Mouse (Mus musculus) midbrain, postnatal 0 days (tissue): ENCODE results near the gene Acbd7. TPM values are rescaled to one million over a fixed set of nuclear protein-coding genes. Genes with fewer than 3 reads are reported as not detected.

ENCODE experiments used
- ATAC-seq: fragments of 200-750 bp; cut with Nextera tagmentation; 2 replicates; pipeline ENCODE4 v1.8.0; 2017; ENCODE audit warnings: moderate number of reproducible peaks, mild to moderate bottlenecking, moderate TSS enrichment, moderate library complexity; ENCODE audit not compliant: low FRiP score
- DNase-seq: peaks from one replicate; pipeline ENCODE4 v3.0.0-alpha.2; 2015; ENCODE audit warnings: low spot score
- H3K27ac ChIP-seq: fragments of 300-500 bp; sonication (generic); 2 replicates; pipeline ENCODE4 v1.5.1; 2014; ENCODE audit warnings: low read depth, mild to moderate bottlenecking, low read length, mixed read lengths
- H3K27me3 ChIP-seq: fragments of 300-500 bp; sonication (generic); 2 replicates; pipeline ENCODE4 v1.6.1; 2014; ENCODE audit warnings: low read length, control low read depth, mixed read lengths; ENCODE audit not compliant: insufficient read depth
- H3K36me3 ChIP-seq: fragments of 300-500 bp; sonication (generic); 2 replicates; pipeline ENCODE4 v1.6.1; 2014; ENCODE audit warnings: low read length, control low read depth, mixed read lengths; ENCODE audit not compliant: insufficient read depth
- H3K4me1 ChIP-seq: fragments of 300-500 bp; sonication (generic); 2 replicates; pipeline ENCODE4 v1.6.1; 2014; ENCODE audit warnings: mild to moderate bottlenecking, control low read depth, antibody characterized with exemption, low read length, mixed read lengths; ENCODE audit not compliant: insufficient read depth
- H3K4me2 ChIP-seq: fragments of 300-500 bp; sonication (generic); 2 replicates; pipeline ENCODE4 v1.6.1; 2014; ENCODE audit warnings: low read depth, mild to moderate bottlenecking, low read length, mixed read lengths; ENCODE audit not compliant: poor library complexity, severe bottlenecking
- H3K4me3 ChIP-seq: fragments of 300-500 bp; sonication (generic); 2 replicates; pipeline ENCODE4 v1.5.1; 2014; ENCODE audit warnings: low read depth, mild to moderate bottlenecking, low read length, moderate library complexity
- H3K9ac ChIP-seq: fragments of 300-500 bp; sonication (generic); replicated peaks from 2 replicates; pipeline ENCODE4 v1.6.1; 2014; ENCODE audit warnings: mild to moderate bottlenecking, low read length, moderate library complexity, mixed read lengths; ENCODE audit not compliant: poor library complexity, severe bottlenecking
- H3K9me3 ChIP-seq: fragments of 300-500 bp; sonication (generic); 2 replicates; pipeline ENCODE4 v1.6.1; 2016; ENCODE audit warnings: low read length, control low read depth
- CTCF ChIP-seq: IDR thresholded peaks from 2 replicates; pipeline ENCODE4 v1.5.1; 2016; ENCODE audit warnings: antibody characterized with exemption, mild to moderate bottlenecking
- WGBS: fragments of 180-500 bp; shearing (Covaris S2); extraction: QIAGEN DNeasy Blood & Tissue Kit; methylation state at CpG from one replicate; pipeline ENCODE4 v1.1.7; 2014; 5-methylcytosine and 5-hydroxymethylcytosine counted together
- polyA plus RNA-seq: library from polyadenylated mRNA; unstranded; fragments of >200 nt; fragmentation: Nextera tagmentation; extraction: Ambion mirVana; gene quantifications from 2 replicates; pipeline ENCODE4 v1.2.1, GENCODE M21; 2015
- total RNA-seq: library from RNA; depleted of rRNA; stranded (reverse); fragments of >200 nt; gene quantifications from 2 replicates; pipeline ENCODE4 v1.2.3, GENCODE M21; 2014; rRNA removed

The Acbd7 gene
- total and polyA plus RNA-seq, 2 experiments from 2014 or later, result 1.5 to 10.5 TPM

- H3K4me3 ChIP-seq, result no peak overlapping the region
- no peak overlapping the region for H3K9ac ChIP-seq
- H3K4me2 ChIP-seq, result no peak overlapping the region
- no peak overlapping the region for H3K27ac ChIP-seq
- no peaks in the 10 kb centered on the region for H3K4me1 ChIP-seq
- no peaks in the 10 kb centered on the region for H3K27me3 ChIP-seq
- no peak for ATAC-seq
- no peaks in the 10 kb centered on the region for H3K36me3 ChIP-seq
- no peak for TF ChIP-seq CTCF
- DNase-seq, result no peak
- H3K9me3 ChIP-seq, result no peaks in the 10 kb centered on the region
- 79% methylated on average over 3 of the region's 3 CpGs for WGBS
Measured at GRCm38 (mm10) chr2:3356311-3356710, 20.3 kb downstream of the Acbd7 start.

- Histone ChIP-seq H3K4me3 (no peak overlapping the region), H3K27me3 (no peaks in the 10 kb centered on the region), H3K36me3 (no peaks in the 10 kb centered on the region), H3K4me2 (no peak overlapping the region), H3K9me3 (no peaks in the 10 kb centered on the region), H3K4me1 (no peaks in the 10 kb centered on the region), H3K27ac (no peak overlapping the region), H3K9ac (no peak overlapping the region)
- DNase-seq (no peak), ATAC-seq (no peak)
- 77% methylated on average over 3 of the region's 3 CpGs for WGBS
- no peak for TF ChIP-seq CTCF
Measured at GRCm38 (mm10) chr2:3357887-3358286, 21.9 kb downstream of the Acbd7 start.

- WGBS, result 87% methylated on average over 3 of the region's 3 CpGs
- Histone ChIP-seq H3K27me3 (no peaks in the 10 kb centered on the region), H3K27ac (no peak overlapping the region), H3K4me2 (no peak overlapping the region), H3K9me3 (no peaks in the 10 kb centered on the region), H3K36me3 (no peaks in the 10 kb centered on the region), H3K9ac (no peak overlapping the region), H3K4me3 (no peak overlapping the region), H3K4me1 (no peaks in the 10 kb centered on the region)
- DNase-seq, result no peak
- TF ChIP-seq CTCF, result no peak
- no peak for ATAC-seq
Measured at GRCm38 (mm10) chr2:3361067-3361466, 25.1 kb downstream of the Acbd7 start.

GRCm38 (mm10) chr2:3365127-3365526 is 29.2 kb downstream of the Acbd7 start:
- Histone ChIP-seq H3K27me3 (no peaks in the 10 kb centered on the region), H3K4me2 (no peak overlapping the region), H3K9me3 (no peaks in the 10 kb centered on the region), H3K4me3 (no peak overlapping the region), H3K9ac (no peak overlapping the region), H3K4me1 (no peaks in the 10 kb centered on the region), H3K36me3 (no peaks in the 10 kb centered on the region), H3K27ac (no peak overlapping the region)
- peak; percentile 56 for TF ChIP-seq CTCF
- WGBS, result 26% methylated on average over 4 of the region's 4 CpGs
- DNase-seq (peak; percentile 36), ATAC-seq (no peak)

- Histone ChIP-seq H3K27ac (no peak overlapping the region), H3K4me2 (no peak overlapping the region), H3K4me3 (no peak overlapping the region), H3K9ac (no peak overlapping the region), H3K4me1 (no peaks in the 10 kb centered on the region), H3K9me3 (no peaks in the 10 kb centered on the region), H3K27me3 (no peaks in the 10 kb centered on the region), H3K36me3 (no peaks in the 10 kb centered on the region)
- no peak for TF ChIP-seq CTCF
- DNase-seq, result no peak
- ATAC-seq, result no peak
- WGBS, result 84% methylated on average over 6 of the region's 6 CpGs
Measured at GRCm38 (mm10) chr2:3387105-3387860, 51.3 kb downstream of the Acbd7 start.

Other genes with a start within 250 kb of the Acbd7 start
- 59.2 and 65.8 TPM in 2 replicates for gene Fam171a1, start 221.9 kb upstream of the Acbd7 start, total RNA-seq
- gene Fam171a1, start 221.9 kb upstream of the Acbd7 start, polyA plus RNA-seq, result 34.4 and 35.4 TPM in 2 replicates
- gene Nmt2, start 52.0 kb upstream of the Acbd7 start, total RNA-seq, result 79.9 and 90.9 TPM in 2 replicates
- gene Nmt2, start 52.0 kb upstream of the Acbd7 start, polyA plus RNA-seq, result 107 and 108 TPM in 2 replicates
- gene Rpp38, start 3.5 kb upstream of the Acbd7 start, total RNA-seq, result 6.0 and 8.5 TPM in 2 replicates
- 7.3 TPM in 2 replicates for gene Rpp38, start 3.5 kb upstream of the Acbd7 start, polyA plus RNA-seq
- gene Olah, start 61.0 kb downstream of the Acbd7 start, total RNA-seq, result not detected in 2 replicates
- 0.11 and 0.20 TPM in 2 replicates for gene Olah, start 61.0 kb downstream of the Acbd7 start, polyA plus RNA-seq
- gene Meig1, start 86.5 kb downstream of the Acbd7 start, total RNA-seq, result 0.76 and 7.2 TPM in 2 replicates
- 10.3 and 19.0 TPM in 2 replicates for gene Meig1, start 86.5 kb downstream of the Acbd7 start, polyA plus RNA-seq
- 6.6 and 9.4 TPM in 2 replicates for gene Dclre1c, start 88.0 kb downstream of the Acbd7 start, total RNA-seq
- gene Dclre1c, start 88.0 kb downstream of the Acbd7 start, polyA plus RNA-seq, result 6.3 and 6.8 TPM in 2 replicates
- 5.6 and 6.7 TPM in 2 replicates for gene Suv39h2, start 138.9 kb downstream of the Acbd7 start, total RNA-seq
- 4.8 and 4.9 TPM in 2 replicates for gene Suv39h2, start 138.9 kb downstream of the Acbd7 start, polyA plus RNA-seq
- gene Gm45902, start 176.6 kb downstream of the Acbd7 start, total RNA-seq, result 10.6 TPM in 2 replicates
- gene Gm45902, start 176.6 kb downstream of the Acbd7 start, polyA plus RNA-seq, result 4.8 and 5.2 TPM in 2 replicates
- 45.1 and 47.2 TPM in 2 replicates for gene Hspa14, start 176.6 kb downstream of the Acbd7 start, total RNA-seq
- 42.7 and 45.8 TPM in 2 replicates for gene Hspa14, start 176.6 kb downstream of the Acbd7 start, polyA plus RNA-seq
- gene Cdnf, start 176.9 kb downstream of the Acbd7 start, total RNA-seq, result 0.47 and 0.55 TPM in 2 replicates
- gene Cdnf, start 176.9 kb downstream of the Acbd7 start, polyA plus RNA-seq, result 0.23 and 0.58 TPM in 2 replicates
- 26.8 and 50.6 TPM in 2 replicates for gene Fam107b, start 234.3 kb downstream of the Acbd7 start, total RNA-seq
- 15.6 and 16.0 TPM in 2 replicates for gene Fam107b, start 234.3 kb downstream of the Acbd7 start, polyA plus RNA-seq